Mouse (Mus musculus) cortical plate, adult 2 months (tissue): ENCODE measurements around the gene Nos2. TPM values are rescaled to one million over a fixed set of nuclear protein-coding genes. Genes with fewer than 3 reads are reported as not detected.

Experiments
- H3K27ac ChIP-seq: fragments of 200-500 bp; 2 replicates; pipeline ENCODE4 v1.5.1; 2012; ENCODE audit warnings: low read length, control low read depth, inconsistent platforms; ENCODE audit not compliant: insufficient read depth
- H3K4me1 ChIP-seq: fragments of 200-500 bp; 2 replicates; pipeline ENCODE4 v1.6.1; 2011; ENCODE audit warnings: low read length; ENCODE audit not compliant: control insufficient read depth, insufficient read depth
- H3K4me3 ChIP-seq: fragments of 200-500 bp; 2 replicates; pipeline ENCODE4 v1.5.1; 2011; ENCODE audit warnings: mild to moderate bottlenecking, low read length, control low read depth; ENCODE audit not compliant: insufficient read depth
- CTCF ChIP-seq: fragments of 200-500 bp; IDR thresholded peaks from 2 replicates; pipeline ENCODE4 v1.5.1; 2011; ENCODE audit warnings: mild to moderate bottlenecking, control low read depth, low read length; ENCODE audit not compliant: insufficient read depth; ENCODE audit errors: extremely low read depth
- POLR2A ChIP-seq: fragments of 200-500 bp; IDR thresholded peaks from 2 replicates; pipeline ENCODE4 v1.6.1; 2011; ENCODE audit warnings: mild to moderate bottlenecking, low read length, control low read depth; ENCODE audit not compliant: insufficient read depth; ENCODE audit errors: extremely low read depth
- polyA plus RNA-seq: library from polyadenylated mRNA; depleted of rRNA; stranded (reverse); fragments of >200 nt; gene quantifications from 2 replicates; pipeline ENCODE4 v1.2.3, GENCODE M21; 2012; rRNA removed

The Nos2 gene
- 0.55 and 0.69 TPM in 2 replicates for polyA plus RNA-seq

DNA sequence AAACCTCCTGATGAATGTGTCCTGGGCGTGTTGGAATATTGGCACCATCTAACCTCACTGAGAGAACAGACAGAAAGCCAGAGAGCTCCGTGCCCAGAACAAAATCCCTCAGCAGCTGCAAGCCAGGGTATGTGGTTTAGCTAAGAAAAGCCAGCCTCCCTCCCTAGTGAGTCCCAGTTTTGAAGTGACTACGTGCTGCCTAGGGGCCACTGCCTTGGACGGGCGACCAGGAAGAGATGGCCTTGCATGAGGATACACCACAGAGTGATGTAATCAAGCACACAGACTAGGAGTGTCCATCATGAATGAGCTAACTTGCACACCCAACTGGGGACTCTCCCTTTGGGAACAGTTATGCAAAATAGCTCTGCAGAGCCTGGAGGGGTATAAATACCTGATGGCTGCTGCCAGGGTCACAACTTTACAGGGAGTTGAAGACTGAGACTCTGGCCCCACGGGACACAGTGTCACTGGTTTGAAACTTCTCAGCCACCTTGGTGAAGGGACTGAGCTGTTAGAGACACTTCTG is at the start of gene Nos2:
TSS of gene Nos2 (plus strand) at position 377 of the 529 bp plus-strand sequence.
- H3K27ac ChIP-seq, result no peak within 1 kb of the TSS
- H3K4me3 ChIP-seq, result no peak within 1 kb of the TSS
- no peaks in the 10 kb centered on the region for H3K4me1 ChIP-seq
- TF ChIP-seq POLR2A (no peak), CTCF (no peak)

DNA sequence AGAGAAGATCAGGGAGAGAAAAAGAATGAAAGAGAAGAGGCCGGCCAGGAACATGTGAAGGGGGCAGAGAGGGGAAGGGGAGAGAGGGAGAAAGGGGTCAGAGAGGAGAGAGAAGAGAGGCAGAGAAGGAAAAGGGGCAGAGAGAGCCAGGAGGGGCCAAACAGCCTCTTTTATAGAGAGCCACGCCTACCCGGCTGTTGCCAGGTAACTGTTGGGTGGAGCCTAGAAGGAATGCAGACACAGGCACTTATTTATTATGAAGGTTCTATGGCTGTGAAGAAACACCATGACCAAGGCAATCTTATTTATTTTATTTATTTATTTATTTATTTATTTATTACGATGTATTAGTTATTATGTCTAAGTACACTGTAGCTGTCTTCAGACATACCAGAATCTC is 49.7 kb upstream of the Nos2 start:
- Histone ChIP-seq H3K4me3 (no peak overlapping the region), H3K4me1 (no peaks in the 10 kb centered on the region), H3K27ac (no peak overlapping the region)
- TF ChIP-seq POLR2A (no peak), CTCF (no peak)

DNA sequence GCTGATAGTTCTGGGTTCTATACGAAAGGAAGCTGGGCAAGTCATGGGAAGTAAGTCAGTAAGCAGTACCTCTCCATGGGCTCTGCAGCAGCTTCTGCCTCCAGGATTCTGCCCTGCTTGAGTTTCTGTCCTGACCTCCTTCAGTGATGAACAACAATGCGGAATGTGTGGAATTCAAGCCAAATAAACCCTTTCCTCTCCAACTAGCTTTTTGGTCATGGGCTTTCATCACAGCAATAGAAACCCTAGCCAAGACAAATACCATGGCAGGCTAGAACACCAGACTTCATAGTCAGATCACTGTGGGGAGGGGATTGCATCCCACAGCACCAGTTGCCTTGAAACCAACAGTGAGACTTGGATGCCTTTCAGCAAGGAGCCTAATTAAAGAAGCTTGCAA is 47.8 kb upstream of the Nos2 start:
- H3K27ac ChIP-seq, result no peak overlapping the region
- TF ChIP-seq POLR2A (no peak), CTCF (no peak)
- no peak overlapping the region for H3K4me3 ChIP-seq
- no peaks in the 10 kb centered on the region for H3K4me1 ChIP-seq

DNA sequence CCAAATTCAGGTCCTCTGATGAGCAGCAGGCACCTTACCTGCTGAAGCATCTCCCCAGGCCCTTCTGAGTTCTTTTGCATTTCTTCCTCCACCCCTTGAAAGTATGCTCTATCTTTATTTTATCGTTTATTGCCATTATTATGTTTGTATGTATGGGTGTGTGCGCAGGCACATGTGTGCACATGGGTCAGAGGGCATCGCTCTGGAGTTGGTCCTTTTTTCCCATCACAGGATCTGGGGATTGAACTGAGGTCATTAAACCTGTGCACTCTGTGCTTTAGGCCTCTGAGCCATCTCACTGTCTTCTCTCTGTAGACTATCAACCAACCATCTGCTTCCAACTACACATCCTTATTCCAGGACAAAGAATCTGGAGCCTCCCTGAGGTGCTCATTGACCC is 40.9 kb upstream of the Nos2 start:
- Histone ChIP-seq H3K27ac (no peak overlapping the region), H3K4me3 (no peak overlapping the region), H3K4me1 (no peaks in the 10 kb centered on the region)
- TF ChIP-seq POLR2A, result no peak
- no peak for TF ChIP-seq CTCF

DNA sequence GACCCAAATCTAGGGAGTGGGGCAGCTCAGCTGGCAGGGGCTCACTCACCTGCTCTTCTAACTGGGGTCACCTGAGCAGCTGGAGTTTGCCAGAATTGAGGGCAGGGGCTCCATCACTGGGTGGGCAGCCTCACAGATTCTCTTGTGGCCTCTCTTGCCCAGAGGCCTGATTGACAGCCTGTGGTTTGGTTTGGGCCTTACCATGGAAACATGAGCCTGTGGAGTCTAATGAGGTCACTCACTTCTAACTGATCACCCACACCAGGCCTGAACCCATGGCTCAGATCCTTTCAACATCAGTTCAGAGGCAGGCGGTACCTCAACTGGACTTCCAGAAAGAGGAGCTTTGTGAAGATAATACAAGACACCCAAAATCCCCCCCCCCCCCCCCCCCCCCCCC is 33.9 kb upstream of the Nos2 start:
- Histone ChIP-seq H3K27ac (no peak overlapping the region), H3K4me3 (no peak overlapping the region), H3K4me1 (no peaks in the 10 kb centered on the region)
- TF ChIP-seq CTCF (no peak), POLR2A (no peak)

DNA sequence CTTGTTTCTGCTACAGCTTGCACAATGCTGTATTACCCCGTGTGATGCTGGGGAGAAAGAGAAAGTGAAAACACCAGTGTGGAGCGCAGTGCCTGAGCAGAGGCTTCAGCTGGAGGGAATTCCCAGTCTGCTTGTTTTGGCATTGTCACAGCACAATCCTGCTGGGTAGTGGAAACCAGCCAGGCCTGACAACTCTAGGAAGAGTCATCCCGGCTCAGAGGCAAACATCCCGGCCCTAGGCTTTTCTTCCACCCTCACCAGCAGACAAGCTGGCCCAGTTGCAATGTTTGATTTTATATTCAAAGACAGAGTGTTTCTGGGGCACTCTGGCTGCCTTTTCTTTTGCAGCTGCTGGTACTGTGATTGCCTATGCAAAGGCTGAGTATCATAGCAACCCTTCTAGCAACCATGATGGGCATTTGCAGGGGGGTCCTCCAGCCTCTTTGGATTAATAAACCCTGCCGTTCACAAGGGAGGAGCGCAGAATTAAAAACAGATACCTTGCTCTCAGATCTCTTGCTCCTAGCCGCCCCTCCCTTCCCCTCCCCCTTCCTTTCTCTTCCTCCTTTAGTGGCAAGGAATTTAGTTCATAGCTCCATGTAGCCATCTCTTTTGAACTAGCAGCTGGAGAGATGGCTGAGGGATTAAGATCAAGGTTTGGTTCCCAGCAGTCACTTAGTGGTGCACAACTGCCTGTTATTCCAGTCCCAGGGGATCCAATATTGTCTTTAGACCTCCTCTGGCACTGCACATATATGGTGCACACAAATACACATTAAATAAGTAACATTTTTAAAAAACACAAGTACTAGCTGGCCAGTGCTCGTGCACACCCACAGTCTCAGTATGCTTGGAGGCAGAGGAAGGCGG is 33.2 kb upstream of the Nos2 start:
- Histone ChIP-seq H3K4me3 (no peak overlapping the region), H3K27ac (no peak overlapping the region), H3K4me1 (no peaks in the 10 kb centered on the region)
- TF ChIP-seq CTCF (no peak), POLR2A (no peak)

DNA sequence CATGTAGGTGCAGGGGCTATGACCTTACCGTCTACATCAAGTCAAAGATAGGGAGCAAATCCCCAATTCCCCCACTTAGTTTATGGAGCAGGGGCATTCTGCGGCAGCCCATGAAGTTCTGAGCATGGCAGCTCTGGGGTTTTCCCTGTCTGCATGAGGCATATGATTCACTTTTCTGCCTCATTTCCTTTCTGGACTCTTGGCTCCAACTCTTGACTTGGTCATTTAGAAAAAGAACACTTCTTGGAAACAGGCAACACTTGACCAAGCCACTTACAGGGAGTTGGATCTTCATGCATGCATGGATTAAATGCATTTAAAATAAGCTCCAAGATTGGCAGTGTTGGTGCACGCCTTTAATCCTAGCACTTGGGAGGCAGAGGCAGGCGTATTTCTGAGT is 31.4 kb upstream of the Nos2 start:
- H3K27ac ChIP-seq, result no peak overlapping the region
- TF ChIP-seq CTCF (no peak), POLR2A (no peak)
- no peaks in the 10 kb centered on the region for H3K4me1 ChIP-seq
- no peak overlapping the region for H3K4me3 ChIP-seq

DNA sequence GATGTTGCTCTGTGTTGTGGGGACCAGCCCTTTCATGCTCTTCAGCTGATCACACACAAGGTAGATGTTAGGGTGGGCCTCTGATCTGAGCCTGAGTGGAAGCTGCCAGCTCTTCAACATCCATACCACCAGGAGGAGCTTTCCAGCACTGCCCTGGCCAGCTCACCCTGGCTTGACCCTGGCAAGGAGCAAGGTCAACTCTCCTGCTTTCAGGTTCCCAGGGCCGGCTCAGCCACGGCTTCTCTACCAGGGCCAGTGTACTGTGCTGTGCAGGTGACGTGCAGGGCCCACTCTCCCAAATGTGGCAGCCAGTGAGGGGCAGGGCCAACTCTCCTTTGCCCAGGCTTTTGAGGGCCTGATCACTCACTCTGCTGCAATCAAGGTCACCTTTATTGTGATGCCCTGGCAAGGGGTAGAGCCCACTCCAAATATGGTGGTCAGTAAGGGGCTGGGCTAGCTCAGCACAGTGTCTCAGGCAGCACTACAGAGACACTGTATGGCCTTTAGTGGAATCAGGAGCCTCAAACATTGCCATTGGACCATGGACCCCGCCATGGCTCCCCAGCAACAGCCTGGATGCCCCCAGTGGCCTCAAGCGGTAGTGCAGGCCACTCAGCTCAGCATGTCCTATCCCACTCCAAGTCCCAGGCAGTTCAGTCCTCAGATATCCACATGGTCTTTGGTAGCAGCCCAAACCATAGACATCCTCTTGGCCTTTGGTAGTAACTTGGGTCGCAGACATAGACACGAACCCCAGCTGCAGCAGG is 24.0 kb upstream of the Nos2 start:
- Histone ChIP-seq H3K4me1 (no peaks in the 10 kb centered on the region), H3K4me3 (no peak overlapping the region), H3K27ac (no peak overlapping the region)
- TF ChIP-seq POLR2A (no peak), CTCF (peak; percentile 54)

DNA sequence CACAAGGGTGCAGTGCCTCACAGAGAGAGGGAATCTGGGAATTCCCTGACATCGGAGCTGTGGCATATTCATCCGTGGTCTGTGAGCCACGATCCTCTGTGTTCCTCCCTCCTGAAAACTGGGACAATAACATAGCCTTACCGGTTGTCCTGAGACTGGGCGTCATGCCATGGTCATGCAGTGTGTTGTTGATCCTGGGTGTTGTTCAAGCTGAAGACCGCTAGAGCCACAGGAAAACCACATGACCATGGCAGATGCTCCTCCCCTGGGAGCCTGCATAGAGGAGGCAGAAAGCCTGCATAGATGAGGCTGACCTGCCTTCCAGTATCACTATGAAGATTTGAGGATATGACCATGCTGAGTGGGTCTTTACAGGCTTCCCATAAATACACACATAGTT is 5.1 kb upstream of the Nos2 start:
- no peak overlapping the region for H3K27ac ChIP-seq
- H3K4me1 ChIP-seq, result no peaks in the 10 kb centered on the region
- TF ChIP-seq POLR2A (no peak), CTCF (no peak)
- no peak overlapping the region for H3K4me3 ChIP-seq
